Mouse (Mus musculus) spleen, postnatal 10 days (tissue): ENCODE measurements around the gene Fnbp1.
"Not testable (repeated sequence)": the region's sequence is repeated elsewhere in the genome, so short reads cannot be mapped to it uniquely, and the experiment has no call there.

Source experiments
- DNase-seq, 2 experiments: peaks; one replicate each; pipeline ENCODE4 v3.0.0; 2021 to 2022; ENCODE audit warnings: low spot score in 2 of 2

Gene Fnbp1

DNA sequence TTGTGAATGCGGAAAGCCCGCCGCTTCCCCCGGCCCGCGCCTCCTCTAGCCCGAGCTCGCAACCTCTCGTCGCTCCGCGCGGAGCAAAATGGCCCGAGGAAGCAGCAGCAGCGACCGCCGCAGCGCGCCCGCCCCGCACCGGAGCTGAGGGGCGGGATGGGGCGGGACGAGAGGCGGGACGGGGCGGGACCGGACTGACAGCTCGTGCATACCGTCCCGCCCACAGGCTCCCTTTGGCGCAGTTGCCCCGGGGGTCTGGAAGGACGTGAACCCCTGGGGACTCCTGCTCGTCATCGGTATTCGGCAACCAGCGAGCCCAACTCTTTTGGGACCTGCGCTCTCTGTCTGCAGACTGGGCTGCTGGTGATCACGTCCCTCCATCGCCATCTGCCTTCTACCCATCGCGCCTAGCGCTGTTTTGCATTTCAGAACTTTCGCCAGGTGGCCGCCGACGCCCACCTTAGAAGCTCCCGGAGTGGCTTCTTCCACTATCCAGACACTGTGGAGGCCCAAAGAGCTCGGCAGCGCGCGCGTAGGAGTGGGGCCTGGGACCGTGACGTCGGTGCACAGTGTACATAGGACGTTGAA lies at the start of gene Fnbp1:
Gene Fnbp1, minus strand, starts transcription at position 142 of the 588 bp plus-strand sequence.
- DNase-seq, result peak in 1 of 2 experiments; percentile 86

DNA sequence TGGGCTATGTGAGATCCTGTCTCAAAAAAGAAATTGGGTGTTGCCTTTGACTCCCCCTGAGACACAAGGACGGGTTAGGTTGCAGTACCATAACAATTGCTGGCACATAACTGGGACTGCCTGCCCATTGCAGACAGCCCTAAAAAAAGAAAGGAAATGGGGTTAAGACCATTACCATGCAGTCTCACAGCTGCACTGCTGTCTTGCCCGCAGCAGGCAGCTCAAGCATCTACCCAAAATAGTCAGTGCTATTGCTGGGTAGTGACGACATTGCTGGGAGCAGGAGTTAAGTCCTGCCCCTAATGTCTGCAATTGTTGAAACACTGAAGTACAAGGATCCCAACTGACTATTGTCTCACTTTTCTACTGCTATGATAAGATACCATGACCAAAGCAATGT lies 47.8 kb upstream of the Fnbp1 start:
- no peak for DNase-seq

GRCm38 (mm10) chr2:31188691-31189090 lies 46.9 kb upstream of the Fnbp1 start:
- DNase-seq, result no peak

DNA sequence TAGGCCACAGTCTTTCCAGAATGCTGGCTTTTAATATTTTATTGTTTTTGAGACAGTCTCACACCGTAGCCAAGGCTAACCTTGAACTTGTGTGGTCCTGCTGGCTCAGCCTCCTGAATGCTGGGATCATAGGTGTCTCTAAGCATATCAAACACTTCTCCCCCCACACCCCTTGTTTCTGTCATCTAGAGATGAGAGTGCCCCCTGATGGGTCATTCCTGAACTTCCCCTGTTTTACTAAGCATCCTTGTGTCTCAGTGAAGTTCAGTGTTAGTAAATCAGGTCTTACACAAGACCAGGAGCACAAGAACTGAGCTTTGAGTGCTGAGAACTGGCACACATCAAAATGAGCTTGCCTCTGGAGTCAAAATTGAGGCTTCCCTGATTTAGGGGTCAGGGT lies 42.0 kb upstream of the Fnbp1 start:
- DNase-seq, result peak in 1 of 2 experiments; percentile 35

DNA sequence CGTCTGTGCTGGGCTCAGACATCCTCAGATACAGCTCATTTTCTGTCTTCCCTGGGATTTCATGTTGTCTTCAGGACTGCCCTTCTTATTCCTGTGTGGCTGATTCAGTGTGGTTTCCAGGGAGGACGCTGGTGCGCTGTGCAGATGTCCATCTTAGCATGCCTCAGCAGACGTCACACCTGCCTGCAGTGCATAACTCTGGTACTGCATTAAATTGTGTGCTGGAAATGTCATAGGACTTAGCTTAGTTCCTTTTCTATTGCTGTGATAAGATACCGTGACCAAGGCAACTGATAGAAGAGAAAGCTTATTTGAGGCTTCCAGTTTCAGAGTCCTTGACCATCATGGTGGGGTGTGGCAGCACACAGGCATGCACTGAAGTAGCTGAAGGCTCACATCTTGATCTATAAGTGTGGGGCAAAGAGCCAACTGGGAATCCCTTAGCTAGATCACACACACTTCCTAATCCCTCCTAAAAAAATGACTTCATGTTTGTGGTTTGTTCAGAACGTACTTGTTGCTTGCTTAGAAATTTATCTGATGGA lies 41.0 kb upstream of the Fnbp1 start:
- no peak for DNase-seq

- no peak for DNase-seq
These were observed 38.3 kb upstream of the Fnbp1 start for GRCm38 (mm10) chr2:31180081-31180551.

GRCm38 (mm10) chr2:31179471-31179870 lies 37.7 kb upstream of the Fnbp1 start:
- no peak for DNase-seq

DNA sequence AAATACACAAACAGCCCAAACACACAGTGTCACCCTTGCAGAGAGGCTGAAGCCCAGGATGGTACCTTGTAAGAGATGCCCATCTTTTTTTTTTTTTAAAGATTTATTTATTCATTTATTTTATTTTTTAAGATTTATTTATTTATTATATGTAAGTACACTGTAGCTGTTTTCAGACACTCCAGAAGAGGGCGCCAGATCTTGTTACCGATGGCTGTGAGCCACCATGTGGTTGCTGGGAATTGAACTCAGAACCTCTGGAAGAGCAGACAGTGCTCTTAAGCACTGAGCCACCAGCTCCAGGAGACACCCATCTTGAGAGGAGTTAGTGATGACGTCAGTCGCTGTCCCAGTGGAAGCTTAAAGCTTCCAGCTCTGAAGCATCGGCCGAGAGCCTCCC lies 36.8 kb upstream of the Fnbp1 start:
- peak in 1 of 2 experiments; percentile 44 for DNase-seq

DNA sequence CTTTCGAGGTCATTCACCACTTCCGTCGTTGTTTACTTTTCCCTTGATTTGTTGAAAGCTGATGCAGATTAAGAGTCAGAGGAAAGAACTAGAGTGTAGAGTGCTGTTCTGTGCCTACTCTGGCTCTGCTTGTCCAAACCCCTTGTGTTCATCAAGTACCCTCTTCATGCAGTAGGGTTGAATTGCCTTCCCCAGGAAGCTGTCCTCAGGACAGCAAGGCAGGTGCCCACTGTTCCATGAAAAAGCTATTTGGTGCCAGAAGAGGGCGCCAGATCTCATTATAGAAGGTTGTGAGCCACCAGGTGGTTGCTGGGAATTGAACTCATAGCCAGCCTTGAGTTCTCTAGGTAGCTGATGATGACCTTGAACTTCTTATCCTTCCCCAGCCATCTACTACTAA lies 31.5 kb upstream of the Fnbp1 start:
- peak in 1 of 2 experiments; percentile 44 for DNase-seq

- DNase-seq, result no peak
These were observed 30.7 kb upstream of the Fnbp1 start for GRCm38 (mm10) chr2:31172536-31172935.

DNA sequence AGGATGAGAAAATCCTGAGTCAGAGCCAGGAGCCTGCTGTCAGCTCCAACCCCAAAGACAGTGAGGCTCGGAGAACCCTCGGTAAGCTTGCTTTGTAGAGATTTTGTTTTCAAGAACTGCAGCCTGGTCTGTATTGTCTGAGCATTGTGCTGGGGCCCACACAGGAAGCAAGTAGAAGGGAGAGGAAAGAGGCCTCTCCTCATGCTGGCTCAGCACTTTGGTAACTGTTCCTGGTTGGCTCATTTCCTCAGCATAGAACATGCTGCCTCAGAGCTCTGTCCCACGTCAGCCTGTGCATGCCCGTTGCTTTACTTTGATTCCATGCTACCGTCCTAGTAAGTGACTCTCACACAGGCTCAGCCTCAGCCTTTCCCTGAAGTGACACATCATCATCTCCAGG lies 30.2 kb upstream of the Fnbp1 start:
- DNase-seq, result no peak

DNA sequence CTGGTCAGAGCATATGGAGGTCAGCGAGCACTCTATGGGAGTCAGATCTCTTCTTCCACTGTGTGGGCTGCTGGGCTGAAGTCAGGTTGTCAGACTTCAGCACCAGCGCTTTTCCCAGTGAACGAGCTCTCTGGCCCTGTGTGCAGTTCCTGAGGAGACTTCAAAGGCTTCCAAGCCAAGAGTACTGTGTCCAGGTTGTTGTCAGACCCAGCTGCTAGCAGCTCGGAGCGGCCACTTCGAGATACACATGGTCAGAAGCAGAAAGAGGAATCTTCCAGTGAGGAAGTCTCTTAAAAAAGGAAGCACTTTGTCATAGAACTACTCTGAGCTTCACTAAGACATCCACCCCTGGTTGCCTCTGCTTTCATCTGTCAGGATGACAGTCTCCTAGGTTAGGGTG lies 28.4 kb upstream of the Fnbp1 start:
- DNase-seq, result no peak

DNA sequence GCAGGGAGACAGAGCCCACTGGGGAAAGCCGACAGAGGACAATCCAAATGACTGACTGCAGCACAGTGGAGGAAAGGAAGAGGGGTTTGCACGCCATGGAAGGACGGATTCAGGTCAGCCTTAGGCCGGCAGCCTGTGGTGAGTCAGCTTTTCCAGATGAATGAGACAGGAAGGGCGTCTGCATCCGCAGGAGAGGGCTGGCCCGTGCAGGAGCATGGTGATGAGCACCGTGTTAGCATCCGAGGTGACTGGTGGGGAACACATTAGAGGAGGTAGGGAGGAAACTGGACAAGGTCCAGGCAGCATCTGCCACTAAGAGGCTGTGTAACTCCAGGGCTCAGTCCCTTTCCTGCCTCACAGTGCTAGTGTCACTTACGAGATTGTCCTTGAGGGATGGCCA lies 27.2 kb upstream of the Fnbp1 start:
- DNase-seq, result no peak

- not testable (repeated sequence) for DNase-seq
These were observed 25.8 kb upstream of the Fnbp1 start for GRCm38 (mm10) chr2:31167571-31167970.

- no peak for DNase-seq
These were observed 23.7 kb upstream of the Fnbp1 start for GRCm38 (mm10) chr2:31165529-31165928.

GRCm38 (mm10) chr2:31164841-31165455 lies 23.1 kb upstream of the Fnbp1 start:
- DNase-seq, result no peak

DNA sequence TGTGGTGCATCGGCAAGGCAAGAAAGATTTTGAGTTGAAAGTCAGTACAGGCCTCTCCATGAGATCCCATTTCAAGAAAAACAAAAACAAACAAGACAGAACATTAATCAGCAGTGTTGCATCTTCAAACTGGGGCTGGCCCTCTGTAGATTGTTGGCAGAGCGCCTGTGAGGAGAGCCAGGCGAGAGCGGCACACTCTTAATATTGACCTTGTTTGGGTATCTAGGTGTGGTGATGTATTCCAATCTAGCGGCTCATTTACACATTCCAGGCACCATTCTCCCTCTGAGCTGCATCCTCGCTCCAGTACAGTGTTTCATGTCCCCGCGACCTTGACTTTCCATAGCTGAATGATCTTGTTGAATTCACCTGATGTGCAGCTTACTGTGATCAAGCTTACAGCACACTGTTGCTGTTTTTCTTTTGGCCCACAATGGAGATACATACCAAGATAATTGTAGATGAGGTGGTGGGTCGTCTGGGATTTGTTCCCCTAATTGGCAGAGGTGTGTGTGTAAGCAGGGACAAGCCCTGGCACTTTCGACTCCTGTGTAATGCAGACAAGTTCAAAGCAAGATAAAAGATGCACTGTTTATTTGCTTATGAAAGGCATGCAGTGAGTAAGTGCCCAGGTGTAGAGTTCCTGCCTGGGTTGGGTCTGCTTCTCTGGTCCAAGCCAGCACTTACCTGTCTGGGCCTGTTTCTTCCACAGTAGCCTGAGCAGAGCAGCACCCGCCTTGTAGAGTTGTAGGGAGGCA lies 21.7 kb upstream of the Fnbp1 start:
- no peak for DNase-seq

GRCm38 (mm10) chr2:31161620-31162019 lies 19.8 kb upstream of the Fnbp1 start:
- DNase-seq, result no peak

DNA sequence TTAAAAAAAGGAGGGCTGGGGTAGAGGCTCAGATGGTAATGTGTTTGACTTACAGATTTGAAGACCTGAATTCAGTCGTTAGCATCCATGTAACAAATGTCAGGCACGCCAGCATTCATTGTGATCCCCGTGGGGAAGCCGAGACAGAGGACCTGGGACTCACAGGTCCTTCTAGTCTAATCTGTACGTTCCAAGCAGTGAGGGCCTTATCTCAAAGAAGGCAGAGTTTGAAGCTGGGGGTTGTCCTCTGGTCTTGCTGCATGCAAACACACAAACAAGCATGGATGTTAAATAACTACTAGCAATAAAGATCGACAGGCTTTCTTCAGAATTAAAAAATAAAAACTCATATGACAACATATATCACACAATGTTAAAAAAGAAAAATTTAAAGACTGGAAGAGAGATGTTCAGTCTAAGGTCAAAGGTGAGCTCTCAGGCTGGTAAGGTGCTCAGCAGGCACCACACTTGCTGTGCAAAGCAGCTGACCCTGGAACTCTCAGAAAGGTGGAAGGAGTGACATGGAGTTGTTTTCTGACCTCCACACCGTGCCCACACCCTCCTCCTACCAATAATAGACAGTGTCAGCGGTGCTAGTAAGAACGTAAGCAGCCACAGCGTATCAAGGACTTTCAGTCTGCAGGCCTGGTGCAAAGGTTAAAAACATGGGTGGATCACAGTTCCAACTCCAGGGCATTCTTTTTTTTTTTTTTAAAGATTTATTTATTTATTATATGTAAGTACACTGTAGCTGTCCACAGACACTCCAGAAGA lies 18.5 kb upstream of the Fnbp1 start:
- DNase-seq, result no peak

GRCm38 (mm10) chr2:31156846-31157245 lies 15.0 kb upstream of the Fnbp1 start:
- no peak for DNase-seq

GRCm38 (mm10) chr2:31151892-31152812 lies 10.3 kb upstream of the Fnbp1 start, which contains the start of gene Gpr107:
Gpr107 (plus strand) TSS chr2:31152316.
- DNase-seq, result peak; percentile 62 to 87
